8 mouse cellular contexts compared by ENCODE assay signal in genomic region chr15:79804352-79805071, GRCm38 (mm10). TPM values are rescaled to one million over a fixed set of nuclear protein-coding genes. Genes with fewer than 3 reads are reported as not detected.
DNase-seq lines count a peak whose midpoint lies in the region; ATAC-seq and TF ChIP-seq lines count a peak whose summit lies in the region.

Gene Nptxr, minus strand, starts transcription at chr15:79804766.

- no peak; the same call in 1 of the 2 replicates for ATAC-seq in megakaryocyte, adult 5-6 weeks (ENCODE audit: poor library complexity, severe bottlenecking)
- peak; percentile 48; the same call in 1 of the 2 replicates for ATAC-seq in intestine, postnatal 0 days
- peak; percentile 55 for ATAC-seq in neural tube, embryonic 11.5 days (ENCODE audit: insufficient read depth, low FRiP score, low TSS enrichment)
- no peak for ATAC-seq in activated CD4-positive, CD25-positive, alpha-beta regulatory T cell, adult 4 months

- DNase-seq in cerebellum, postnatal 10 days, result peak; percentile 82 to 84
- DNase-seq in gastrocnemius, postnatal 4 days (ENCODE audit: low spot score in 2 of 2), result peak; percentile 50 to 57
- no peak for DNase-seq in liver, adult 2 months (ENCODE audit: extremely low read depth, low read depth, low spot score)
- peak; percentile 70 for DNase-seq in neural tube, embryonic 11.5 days (ENCODE audit: low spot score)

- TF ChIP-seq POLR2A in liver, adult 2 months (IDR thresholded peaks at IDR 0.05; ENCODE audit: extremely low read depth, insufficient read depth, low read length), result no peak

- under 1% methylated on average over 84 of the region's 91 CpGs for WGBS in intestine, postnatal 0 days
- 1% methylated on average over 78 of the region's 91 CpGs for WGBS in liver, adult 2 months
- WGBS in neural tube, embryonic 11.5 days, result under 1% methylated on average over 62 of the region's 91 CpGs

- no peaks in the 10 kb centered on the region for H3K36me3 ChIP-seq in megakaryocyte, embryonic 14.5 days (replicated peaks; ENCODE audit: low read length)
- H3K36me3 ChIP-seq in intestine, postnatal 0 days (ENCODE audit: control insufficient read depth, insufficient read depth), result no peaks in the 10 kb centered on the region
- H3K36me3 ChIP-seq in liver, adult 2 months (ENCODE audit: control insufficient read depth, insufficient read depth, low read length), result no peaks in the 10 kb centered on the region
- H3K36me3 ChIP-seq in neural tube, embryonic 11.5 days (ENCODE audit: control insufficient read depth, insufficient read depth, low read length), result no peaks in the 10 kb centered on the region

- no peaks in the 10 kb centered on the region for H3K79me2 ChIP-seq in liver, adult 2 months (ENCODE audit: control insufficient read depth, insufficient read depth, low read length)

- H3K4me1 ChIP-seq in megakaryocyte, embryonic 14.5 days, result peaks cover 23% of the 10 kb centered on the region
- no peaks in the 10 kb centered on the region; the same call in 1 of the 2 replicates for H3K4me1 ChIP-seq in intestine, postnatal 0 days (replicated peaks; ENCODE audit: control insufficient read depth, insufficient read depth, low read length)
- H3K4me1 ChIP-seq in liver, adult 2 months (ENCODE audit: control insufficient read depth, insufficient read depth, low read length), result no peaks in the 10 kb centered on the region
- no peaks in the 10 kb centered on the region for H3K4me1 ChIP-seq in neural tube, embryonic 11.5 days (ENCODE audit: control insufficient read depth, insufficient read depth, low read length)

- H3K4me2 ChIP-seq in intestine, postnatal 0 days (replicated peaks; ENCODE audit: low read depth), result peak within 1 kb of the TSS; percentile 96
- peak within 1 kb of the TSS; percentile 59 for H3K4me2 ChIP-seq in neural tube, embryonic 11.5 days (ENCODE audit: low read depth)

- peaks cover 92% of the 10 kb centered on the region for H3K27me3 ChIP-seq in megakaryocyte, embryonic 14.5 days (replicated peaks)
- peaks cover 61% of the 10 kb centered on the region for H3K27me3 ChIP-seq in intestine, postnatal 0 days (replicated peaks; ENCODE audit: control insufficient read depth, insufficient read depth, low read length)
- H3K27me3 ChIP-seq in liver, adult 2 months (ENCODE audit: control insufficient read depth, insufficient read depth, low read length), result peaks cover 17% of the 10 kb centered on the region
- H3K27me3 ChIP-seq in neural tube, embryonic 11.5 days (ENCODE audit: control insufficient read depth, insufficient read depth, low read length), result peaks cover 48% of the 10 kb centered on the region

- no peaks in the 10 kb centered on the region for H3K9me3 ChIP-seq in megakaryocyte, embryonic 14.5 days
- H3K9me3 ChIP-seq in intestine, postnatal 0 days (ENCODE audit: control insufficient read depth), result no peaks in the 10 kb centered on the region
- H3K9me3 ChIP-seq in neural tube, embryonic 11.5 days (ENCODE audit: control insufficient read depth, low read length), result no peaks in the 10 kb centered on the region

- no peak within 1 kb of the TSS for H3K27ac ChIP-seq in intestine, postnatal 0 days (ENCODE audit: low read depth, low read length)
- H3K27ac ChIP-seq in liver, adult 2 months (replicated peaks; ENCODE audit: insufficient read depth, low read depth, low read length), result no peak within 1 kb of the TSS
- 0 out of 2 replicates have a peak within 1 kb of the TSS, but pooled peaks have one; percentile 14 for H3K27ac ChIP-seq in neural tube, embryonic 11.5 days (ENCODE audit: low read depth, low read length)

- H3K4me3 ChIP-seq in megakaryocyte, embryonic 14.5 days (replicated peaks), result peak within 1 kb of the TSS; percentile 89
- peak within 1 kb of the TSS; percentile 58 for H3K4me3 ChIP-seq in intestine, postnatal 0 days (ENCODE audit: low read depth, low read length)
- peak within 1 kb of the TSS; percentile 58 for H3K4me3 ChIP-seq in liver, adult 2 months (ENCODE audit: insufficient read depth, low read depth, low read length)
- H3K4me3 ChIP-seq in neural tube, embryonic 11.5 days (ENCODE audit: low read depth, low read length), result peak within 1 kb of the TSS; percentile 53

- H3K9ac ChIP-seq in intestine, postnatal 0 days (ENCODE audit: low read depth, low read length), result peak within 1 kb of the TSS; percentile 45; the same call in 1 of the 2 replicates
- H3K9ac ChIP-seq in liver, adult 2 months (ENCODE audit: low read depth, low read length), result peak within 1 kb of the TSS; percentile 14
- peak within 1 kb of the TSS; percentile 62 for H3K9ac ChIP-seq in neural tube, embryonic 11.5 days (ENCODE audit: low read length)

- TF ChIP-seq CTCF in intestine, postnatal 0 days (IDR thresholded peaks at IDR 0.05; ENCODE audit: low read depth), result no peak; the same call in 1 of the 2 replicates
- peak; percentile 7; the same call in 1 of the 2 replicates for TF ChIP-seq CTCF in liver, adult 2 months (IDR thresholded peaks at IDR 0.05; ENCODE audit: low read depth, low read length)

RNA-seq across cellular contexts. Expression of gene Nptxr, which starts in this region (rescaled TPM):
- polyA plus RNA-seq in megakaryocyte, embryonic 14.5 days (2012; ENCODE audit: insufficient read depth, low replicate concordance), result 0.03 TPM in 1 of 2 replicates, not detected in the other
- total RNA-seq in megakaryocyte, adult 5-6 weeks (2015), result 0.33 and 1.3 TPM in 2 replicates
- total RNA-seq in megakaryocyte, adult 5-6 weeks (2017), result 0.44 and 0.49 TPM in 2 replicates
- 1 to 10 TPM; 7.7 to 8.2 TPM for total RNA-seq in gastrocnemius, postnatal 4 days (2021)
- 1.2 and 1.6 TPM in 2 replicates for polyA plus RNA-seq in intestine, postnatal 0 days (2015; fragmentation: Nextera tagmentation; extraction: Ambion mirVana)
- 0.09 and 0.20 TPM in 2 replicates for total RNA-seq in liver, adult 2 months (2014; rRNA removed)
- 0.11 and 0.19 TPM in 2 replicates for polyA plus RNA-seq in liver, adult 2 months (2012; rRNA removed)
- 1.5 and 2.0 TPM in 2 replicates for polyA plus RNA-seq in neural tube, embryonic 11.5 days (2014; fragmentation: Nextera tagmentation; extraction: Ambion mirVana)
- under 1 TPM; 0.09 to 0.11 TPM for polyA plus RNA-seq in activated CD4-positive, CD25-positive, alpha-beta regulatory T cell, adult 4 months (2017; shearing (Covaris generic))

Comparison
In these comparisons a context has a peak if more than half of its experiments do, and no peak if none do; other contexts are left out.
1. ATAC-seq: peak in intestine, postnatal 0 days (single experiment) and neural tube, embryonic 11.5 days (single experiment); none in megakaryocyte, adult 5-6 weeks (single experiment) and activated CD4-positive, CD25-positive, alpha-beta regulatory T cell, adult 4 months (single experiment).
2. Peak in every context shown above with its lines, with median percentiles within 50 percentile points of each other: H3K4me3 ChIP-seq and H3K9ac ChIP-seq.